Mouse (Mus musculus) midbrain, postnatal 0 days (tissue): ENCODE measurements around the gene Cap1. TPM values are rescaled to one million over a fixed set of nuclear protein-coding genes. Genes with fewer than 3 reads are reported as not detected.

Source experiments
- ATAC-seq: fragments of 200-750 bp; cut with Nextera tagmentation; 2 replicates; pipeline ENCODE4 v1.8.0; 2017; ENCODE audit warnings: moderate number of reproducible peaks, mild to moderate bottlenecking, moderate TSS enrichment, moderate library complexity; ENCODE audit not compliant: low FRiP score
- DNase-seq: peaks from one replicate; pipeline ENCODE4 v3.0.0-alpha.2; 2015; ENCODE audit warnings: low spot score
- H3K27ac ChIP-seq: fragments of 300-500 bp; sonication (generic); 2 replicates; pipeline ENCODE4 v1.5.1; 2014; ENCODE audit warnings: low read depth, mild to moderate bottlenecking, low read length, mixed read lengths
- H3K27me3 ChIP-seq: fragments of 300-500 bp; sonication (generic); 2 replicates; pipeline ENCODE4 v1.6.1; 2014; ENCODE audit warnings: low read length, control low read depth, mixed read lengths; ENCODE audit not compliant: insufficient read depth
- H3K36me3 ChIP-seq: fragments of 300-500 bp; sonication (generic); 2 replicates; pipeline ENCODE4 v1.6.1; 2014; ENCODE audit warnings: low read length, control low read depth, mixed read lengths; ENCODE audit not compliant: insufficient read depth
- H3K4me1 ChIP-seq: fragments of 300-500 bp; sonication (generic); 2 replicates; pipeline ENCODE4 v1.6.1; 2014; ENCODE audit warnings: mild to moderate bottlenecking, control low read depth, antibody characterized with exemption, low read length, mixed read lengths; ENCODE audit not compliant: insufficient read depth
- H3K4me2 ChIP-seq: fragments of 300-500 bp; sonication (generic); 2 replicates; pipeline ENCODE4 v1.6.1; 2014; ENCODE audit warnings: low read depth, mild to moderate bottlenecking, low read length, mixed read lengths; ENCODE audit not compliant: poor library complexity, severe bottlenecking
- H3K4me3 ChIP-seq: fragments of 300-500 bp; sonication (generic); 2 replicates; pipeline ENCODE4 v1.5.1; 2014; ENCODE audit warnings: low read depth, mild to moderate bottlenecking, low read length, moderate library complexity
- H3K9ac ChIP-seq: fragments of 300-500 bp; sonication (generic); replicated peaks from 2 replicates; pipeline ENCODE4 v1.6.1; 2014; ENCODE audit warnings: mild to moderate bottlenecking, low read length, moderate library complexity, mixed read lengths; ENCODE audit not compliant: poor library complexity, severe bottlenecking
- H3K9me3 ChIP-seq: fragments of 300-500 bp; sonication (generic); 2 replicates; pipeline ENCODE4 v1.6.1; 2016; ENCODE audit warnings: low read length, control low read depth
- CTCF ChIP-seq: IDR thresholded peaks from 2 replicates; pipeline ENCODE4 v1.5.1; 2016; ENCODE audit warnings: antibody characterized with exemption, mild to moderate bottlenecking
- WGBS: fragments of 180-500 bp; shearing (Covaris S2); extraction: QIAGEN DNeasy Blood & Tissue Kit; methylation state at CpG from one replicate; pipeline ENCODE4 v1.1.7; 2014; 5-methylcytosine and 5-hydroxymethylcytosine counted together
- polyA plus RNA-seq: library from polyadenylated mRNA; unstranded; fragments of >200 nt; fragmentation: Nextera tagmentation; extraction: Ambion mirVana; gene quantifications from 2 replicates; pipeline ENCODE4 v1.2.1, GENCODE M21; 2015
- total RNA-seq: library from RNA; depleted of rRNA; stranded (reverse); fragments of >200 nt; gene quantifications from 2 replicates; pipeline ENCODE4 v1.2.3, GENCODE M21; 2014

Cap1 gene
- total and polyA plus RNA-seq, 2 experiments from 2014 or later: 58.9 to 157 TPM

DNA sequence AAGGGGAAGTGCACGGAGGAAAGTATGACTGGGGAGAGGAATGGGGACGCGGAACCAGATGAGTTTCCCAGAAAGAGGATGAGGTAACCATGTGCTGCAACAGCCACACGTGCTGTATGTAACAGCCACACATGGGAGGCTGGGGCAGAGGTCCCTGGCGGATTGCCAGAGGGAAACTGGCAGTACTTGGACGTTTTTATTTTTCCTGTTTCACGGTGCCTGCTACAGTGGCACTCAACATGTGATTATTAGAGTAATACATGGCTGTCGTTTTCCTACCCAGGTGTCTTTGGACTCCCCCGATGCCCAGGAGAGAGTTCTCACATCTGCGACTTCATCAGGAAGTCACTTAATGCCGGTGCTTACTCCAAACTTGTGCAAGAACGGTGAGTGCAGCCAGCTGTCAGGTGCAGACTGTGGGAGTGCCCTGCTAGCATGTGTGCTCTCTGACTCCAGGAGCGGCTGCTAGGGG, 37.7 kb downstream of the Cap1 start:
- peaks cover 63% of the 10 kb centered on the region for H3K36me3 ChIP-seq
- no peaks in the 10 kb centered on the region for H3K27me3 ChIP-seq
- H3K4me3 ChIP-seq: no peak overlapping the region
- 84% methylated on average over 13 of the region's 13 CpGs for WGBS
- no peak overlapping the region for H3K4me2 ChIP-seq
- no peak for TF ChIP-seq CTCF
- H3K27ac ChIP-seq: no peak overlapping the region
- H3K4me1 ChIP-seq: no peaks in the 10 kb centered on the region
- H3K9me3 ChIP-seq: no peaks in the 10 kb centered on the region
- H3K9ac ChIP-seq: no peak overlapping the region
- DNase-seq (no peak), ATAC-seq (no peak)

DNA sequence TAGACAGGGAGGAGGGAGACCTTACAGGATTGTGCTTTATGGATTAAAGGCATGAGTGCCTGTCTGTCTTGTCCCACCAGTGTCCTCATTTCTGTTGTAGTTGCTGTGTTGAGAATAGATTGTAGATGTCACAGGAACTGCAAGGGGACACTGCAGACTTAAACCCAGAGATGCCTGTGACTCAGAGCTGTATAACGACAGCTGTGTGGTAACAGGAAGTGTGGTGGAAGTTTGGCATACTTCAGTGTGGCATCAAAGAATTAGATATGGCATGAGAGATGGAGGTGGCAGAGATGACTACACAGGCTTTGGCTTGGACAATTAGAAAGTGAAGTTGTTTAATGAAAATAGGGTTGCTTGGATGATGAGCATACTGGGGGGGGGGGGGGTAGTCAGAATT, 47.4 kb downstream of the Cap1 start:
- Histone ChIP-seq H3K4me1 (peaks cover 6% of the 10 kb centered on the region; the same call in 1 of the 2 replicates), H3K4me3 (no peak overlapping the region), H3K4me2 (no peak overlapping the region), H3K27ac (no peak overlapping the region), H3K36me3 (peaks cover 14% of the 10 kb centered on the region; the same call in 1 of the 2 replicates), H3K9ac (no peak overlapping the region), H3K27me3 (no peaks in the 10 kb centered on the region), H3K9me3 (no peaks in the 10 kb centered on the region)
- ATAC-seq (no peak), DNase-seq (no peak)
- WGBS: 73% methylated on average over 1 of the region's 1 CpGs
- TF ChIP-seq CTCF: no peak

DNA sequence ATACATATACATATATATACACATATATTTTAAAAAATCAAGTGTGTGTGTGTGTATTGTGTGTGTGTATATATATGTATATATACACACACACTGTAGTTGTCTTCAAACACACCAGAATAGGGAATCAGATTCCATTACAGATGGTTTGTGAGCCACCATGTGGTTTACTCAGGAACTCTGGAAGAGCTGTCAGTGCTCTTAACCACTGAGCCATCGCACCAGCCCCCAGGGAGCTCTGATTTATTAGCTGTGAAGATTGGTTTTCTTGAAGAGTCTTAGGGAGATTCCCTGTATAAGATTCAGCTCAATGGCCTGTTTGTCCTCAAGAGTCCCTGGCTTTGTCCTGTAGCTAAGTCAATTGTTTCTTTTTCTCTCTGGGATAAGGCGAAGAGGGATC, 47.9 kb downstream of the Cap1 start:
- no peak overlapping the region for H3K9ac ChIP-seq
- peaks cover 14% of the 10 kb centered on the region; the same call in 1 of the 2 replicates for H3K36me3 ChIP-seq
- WGBS: 52% methylated on average over 2 of the region's 2 CpGs
- H3K4me3 ChIP-seq: no peak overlapping the region
- no peak overlapping the region for H3K4me2 ChIP-seq
- no peaks in the 10 kb centered on the region for H3K9me3 ChIP-seq
- no peaks in the 10 kb centered on the region for H3K27me3 ChIP-seq
- DNase-seq (peak; percentile 43), ATAC-seq (no peak)
- no peak overlapping the region for H3K27ac ChIP-seq
- peaks cover 6% of the 10 kb centered on the region; the same call in 1 of the 2 replicates for H3K4me1 ChIP-seq
- TF ChIP-seq CTCF: no peak

DNA sequence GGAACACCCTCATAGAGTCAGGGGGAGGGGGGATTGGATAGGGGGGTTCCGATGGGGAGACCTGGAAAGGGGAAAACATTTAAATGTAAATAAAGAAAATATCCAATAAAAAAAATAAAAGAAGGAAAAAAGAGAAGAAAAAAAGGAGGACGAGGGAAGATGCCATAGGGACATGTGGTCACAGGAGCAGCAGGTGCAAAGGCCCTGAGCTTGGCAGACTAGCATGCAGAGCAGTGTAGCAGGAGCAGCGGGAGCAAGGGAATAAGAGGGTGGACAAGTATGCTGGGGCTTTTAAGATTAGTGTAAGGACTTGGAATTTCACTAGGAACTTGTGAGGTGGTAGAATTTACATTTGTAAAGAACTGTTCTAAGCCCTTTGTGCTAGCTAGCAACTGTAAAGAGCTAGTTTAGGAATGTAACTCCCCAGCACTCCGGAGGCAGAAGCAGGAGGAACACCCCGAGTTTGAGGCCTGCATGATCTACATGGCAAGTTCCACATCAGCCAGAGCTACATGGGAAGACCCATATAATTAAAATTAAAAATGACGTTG, 48.6 kb downstream of the Cap1 start:
- WGBS: 68% methylated on average over 6 of the region's 6 CpGs
- peaks cover 12% of the 10 kb centered on the region; the same call in 1 of the 2 replicates for H3K36me3 ChIP-seq
- H3K4me1 ChIP-seq: peaks cover 6% of the 10 kb centered on the region; the same call in 1 of the 2 replicates
- H3K4me3 ChIP-seq: no peak overlapping the region; the same call in 1 of the 2 replicates
- TF ChIP-seq CTCF: no peak
- no peaks in the 10 kb centered on the region for H3K27me3 ChIP-seq
- no peak overlapping the region for H3K27ac ChIP-seq
- H3K9me3 ChIP-seq: no peaks in the 10 kb centered on the region
- no peak for DNase-seq
- ATAC-seq: no peak
- H3K4me2 ChIP-seq: peak overlapping the region; percentile 68
- 0 out of 2 replicates have a peak overlapping the region, but pooled peaks have one; percentile 85 for H3K9ac ChIP-seq

DNA sequence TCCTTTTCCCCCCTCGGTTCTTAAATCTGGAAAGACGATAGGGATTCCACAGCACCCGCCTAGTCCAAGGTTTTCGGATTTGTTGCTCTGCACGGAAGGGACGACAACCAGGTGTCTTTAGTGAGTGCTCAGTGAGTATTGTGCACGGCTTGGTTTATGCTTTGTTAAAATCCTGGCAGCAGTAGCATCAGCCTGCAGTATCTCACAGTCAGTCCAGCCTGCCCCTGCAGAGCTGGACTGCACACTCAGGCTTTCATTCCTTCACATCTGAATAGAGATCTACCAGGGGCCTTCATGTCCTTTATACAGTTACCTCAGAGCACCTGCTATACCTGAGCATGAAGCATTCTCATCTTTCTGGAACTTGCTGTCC, 49.5 kb downstream of the Cap1 start:
- Histone ChIP-seq H3K4me2 (peak overlapping the region; percentile 68), H3K9me3 (no peaks in the 10 kb centered on the region), H3K9ac (peak overlapping the region; percentile 85), H3K36me3 (peaks cover 5% of the 10 kb centered on the region; the same call in 1 of the 2 replicates), H3K27me3 (no peaks in the 10 kb centered on the region), H3K4me1 (peaks cover 6% of the 10 kb centered on the region; the same call in 1 of the 2 replicates), H3K4me3 (peak overlapping the region; percentile 73), H3K27ac (peak overlapping the region; percentile 81)
- WGBS: under 1% methylated on average over 7 of the region's 7 CpGs
- DNase-seq (no peak), ATAC-seq (peak; percentile 51)
- no peak for TF ChIP-seq CTCF

DNA sequence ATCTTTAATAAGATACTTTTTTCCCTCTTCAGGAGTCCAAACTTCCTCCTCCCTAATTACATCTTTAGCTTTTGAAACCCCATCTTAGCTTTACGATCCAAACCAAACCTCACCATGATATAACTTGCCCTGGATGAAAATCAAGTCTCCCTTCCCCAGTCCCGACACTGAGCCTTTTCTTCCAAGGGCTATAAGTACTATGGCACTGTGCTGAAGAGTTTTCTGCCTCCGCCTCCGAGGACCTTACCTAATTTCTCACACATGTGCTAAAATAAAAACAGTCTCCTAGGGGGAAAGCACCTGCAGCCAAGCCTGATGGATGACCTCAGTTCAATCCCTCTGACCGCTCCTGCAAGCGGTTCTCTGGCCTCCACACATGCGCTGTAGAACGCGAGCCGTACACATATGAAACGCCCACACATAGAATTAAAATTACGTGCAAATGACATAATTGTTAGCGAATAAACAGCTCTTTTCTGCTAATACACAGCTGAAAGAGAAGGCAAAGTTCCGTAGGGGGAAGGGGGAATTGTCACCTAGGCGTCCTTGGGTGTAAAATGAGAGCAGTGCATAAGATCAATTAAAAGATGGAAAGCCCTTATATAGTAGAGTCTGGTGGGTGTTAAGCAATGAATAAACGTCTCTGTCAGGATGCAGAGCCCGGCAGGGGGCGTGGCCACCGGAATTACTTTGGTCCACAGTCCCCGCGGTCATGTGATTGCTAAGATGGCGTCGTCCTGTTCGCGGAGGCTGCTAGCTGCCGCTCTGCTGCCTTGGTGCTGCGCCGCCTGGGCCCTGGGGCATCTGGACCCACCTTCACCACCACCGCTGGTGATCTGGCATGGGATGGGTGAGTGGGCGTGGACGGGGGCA, 50.1 kb downstream of the Cap1 start, which contains the start of gene Ppt1:
Ppt1 (plus strand) TSS at position 713 of the 873 bp plus-strand sequence.
- Histone ChIP-seq H3K4me3 (peak within 1 kb of the TSS; percentile 73), H3K36me3 (peaks cover 1% of the 10 kb centered on the region; the same call in 1 of the 2 replicates), H3K27ac (peak within 1 kb of the TSS; percentile 81), H3K4me1 (peaks cover 6% of the 10 kb centered on the region; the same call in 1 of the 2 replicates), H3K27me3 (no peaks in the 10 kb centered on the region), H3K9ac (peak within 1 kb of the TSS; percentile 85), H3K4me2 (peak within 1 kb of the TSS; percentile 68), H3K9me3 (no peaks in the 10 kb centered on the region)
- ATAC-seq (peak; percentile 90), DNase-seq (peak; percentile 97)
- TF ChIP-seq CTCF: peak; percentile 58
- 3% methylated on average over 31 of the region's 31 CpGs for WGBS
